Mouse (Mus musculus) adrenal gland, postnatal 10 days (tissue): ENCODE results near the gene Hbs1l. TPM values are rescaled to one million over a fixed set of nuclear protein-coding genes. Genes with fewer than 3 reads are reported as not detected.

ENCODE experiments used
- DNase-seq: peaks from one replicate; pipeline ENCODE4 v3.0.0; 2021; ENCODE audit warnings: mixed read lengths
- long read RNA-seq, 2 experiments: library from polyadenylated mRNA; stranded (forward); transcript quantifications; one replicate each; pipeline ENCODE4 v2.0.0; 2021
- total RNA-seq, 2 experiments: library from RNA; stranded (reverse); gene quantifications; 2 replicates each; pipeline ENCODE4 v1.2.3; 2021

The Hbs1l gene
- total RNA-seq = 10 to 100 TPM; 61.6 to 66.7 TPM
- long read RNA-seq, experiment 1, transcript Hbs1l-209 (18 exons, 2,733 nt) = major isoform, 96 of 120 reads
- long read RNA-seq, experiment 1, transcript Hbs1l-203 (5 exons, 2,625 nt) = minor isoform, 5 of 120 reads
- long read RNA-seq, experiment 1, partial matches to known transcripts = 5 of 120 reads
- long read RNA-seq, experiment 1, other reads (novel, unspliced or antisense) = 12 of 120 reads
- long read RNA-seq, experiment 2, transcript Hbs1l-209 (18 exons, 2,733 nt) = major isoform, 53 of 69 reads
- long read RNA-seq, experiment 2, partial matches to known transcripts = 4 of 69 reads
- long read RNA-seq, experiment 2, other reads (novel, unspliced or antisense) = 8 of 69 reads

- DNase-seq = peak; percentile 94
These were observed at the start of gene Hbs1l for GRCm38 (mm10) chr10:21295759-21296621. Gene Hbs1l, plus strand, starts transcription at chr10:21295979.

DNA sequence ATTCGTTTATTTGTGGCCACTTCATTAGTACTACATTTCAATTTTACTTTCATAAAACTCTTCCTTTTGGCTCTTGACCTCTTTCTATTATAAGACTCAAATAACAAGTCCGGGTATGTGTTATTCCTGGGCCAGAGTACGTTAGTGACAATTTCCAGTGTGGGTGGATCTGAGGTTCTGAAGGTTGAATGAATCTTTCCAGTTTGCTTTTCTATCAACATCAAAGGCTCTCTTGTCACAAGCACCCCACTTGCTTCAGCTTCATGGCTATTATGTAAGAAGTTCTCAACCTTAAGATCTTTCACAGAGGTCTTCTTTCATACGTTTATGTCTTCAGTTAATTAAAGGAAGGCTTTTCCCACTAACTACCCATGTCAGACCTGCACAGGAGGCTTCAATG is 47.2 kb upstream of the Hbs1l start:
- DNase-seq = no peak

GRCm38 (mm10) chr10:21251881-21252534 is 43.8 kb upstream of the Hbs1l start:
- peak; percentile 69 for DNase-seq

DNA sequence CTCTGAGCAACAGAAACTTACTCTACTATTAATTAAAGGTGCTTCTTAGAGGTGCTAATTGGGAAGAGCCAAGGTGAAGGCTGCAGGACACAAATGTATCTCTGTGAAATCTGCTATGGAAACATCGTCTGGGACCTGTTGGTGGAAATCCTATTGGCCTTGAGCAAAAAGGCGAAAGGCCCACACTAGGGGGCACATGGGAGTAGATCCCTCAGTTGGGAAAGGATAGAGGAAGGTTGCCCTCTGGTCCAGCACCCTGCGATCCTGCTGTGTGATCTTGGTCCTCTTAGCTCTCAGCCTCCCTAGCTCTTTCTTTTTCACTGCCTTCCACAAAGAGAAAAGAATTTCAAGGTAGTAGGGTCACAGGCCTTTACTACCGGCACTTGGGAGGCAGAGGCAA is 43.0 kb upstream of the Hbs1l start:
- no peak for DNase-seq

DNA sequence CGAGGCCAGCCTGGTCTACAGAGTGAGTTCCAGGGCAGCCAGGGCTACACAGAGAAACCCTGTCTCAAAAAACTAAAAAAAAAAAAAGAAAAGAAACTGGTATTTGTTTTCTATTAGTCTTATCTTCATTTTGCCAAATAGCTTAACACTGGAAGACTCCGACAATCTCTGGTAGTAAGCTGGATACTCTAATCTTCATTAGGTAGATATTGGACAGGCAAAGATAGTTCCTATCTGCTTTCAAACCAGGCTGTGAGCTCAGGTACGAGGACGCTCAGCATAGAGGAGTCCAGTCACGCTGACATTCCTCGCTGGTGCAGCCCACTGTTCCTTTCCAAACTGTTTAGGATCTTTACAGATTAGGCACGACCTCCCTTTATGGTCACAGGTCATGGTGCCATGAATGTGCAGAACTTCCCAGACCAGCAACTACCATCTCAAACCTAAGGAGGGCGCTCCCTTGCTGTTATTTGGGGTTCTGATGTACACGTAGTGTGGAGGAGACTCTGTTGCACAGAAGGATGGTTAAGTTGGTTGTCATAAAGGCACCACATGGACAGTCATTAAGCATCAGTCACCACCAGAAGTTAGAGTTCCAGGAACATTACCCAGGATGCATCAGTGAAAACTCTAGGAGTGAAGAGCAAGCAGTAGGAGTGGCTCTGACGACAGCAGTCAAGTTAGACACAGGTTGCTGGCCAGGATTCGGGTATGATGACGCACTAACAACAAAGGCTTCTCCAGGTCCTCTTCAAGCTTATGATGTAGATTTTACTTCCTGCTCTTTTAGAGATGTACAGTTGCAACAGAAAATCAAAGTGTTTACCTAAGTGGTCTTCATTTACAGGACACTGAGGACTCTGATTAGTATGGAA is 41.3 kb upstream of the Hbs1l start:
- no peak for DNase-seq

- DNase-seq = no peak
These were observed 38.5 kb upstream of the Hbs1l start for GRCm38 (mm10) chr10:21257244-21257643.

DNA sequence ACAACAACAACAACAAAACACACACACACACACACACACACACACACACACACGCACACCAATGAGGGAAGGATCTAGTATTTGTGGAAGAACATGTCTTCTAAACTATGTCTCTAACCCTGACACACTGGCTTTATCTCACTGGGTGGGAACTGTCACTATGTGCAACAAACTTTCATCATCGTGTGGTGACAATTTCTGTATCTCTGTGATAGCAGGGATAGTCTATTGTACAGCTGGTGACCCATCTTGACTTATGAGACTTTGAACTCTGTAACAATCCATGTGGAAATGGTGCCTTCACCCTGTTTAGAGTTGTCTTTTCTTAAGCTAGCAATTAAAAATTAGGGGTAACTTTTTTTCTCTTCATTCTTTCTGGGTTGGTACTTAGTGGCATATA is 36.1 kb upstream of the Hbs1l start:
- DNase-seq = no peak

- no peak for DNase-seq
These were observed 30.6 kb upstream of the Hbs1l start for GRCm38 (mm10) chr10:21265188-21265587.

GRCm38 (mm10) chr10:21267452-21267851 is 28.3 kb upstream of the Hbs1l start:
- no peak for DNase-seq

DNA sequence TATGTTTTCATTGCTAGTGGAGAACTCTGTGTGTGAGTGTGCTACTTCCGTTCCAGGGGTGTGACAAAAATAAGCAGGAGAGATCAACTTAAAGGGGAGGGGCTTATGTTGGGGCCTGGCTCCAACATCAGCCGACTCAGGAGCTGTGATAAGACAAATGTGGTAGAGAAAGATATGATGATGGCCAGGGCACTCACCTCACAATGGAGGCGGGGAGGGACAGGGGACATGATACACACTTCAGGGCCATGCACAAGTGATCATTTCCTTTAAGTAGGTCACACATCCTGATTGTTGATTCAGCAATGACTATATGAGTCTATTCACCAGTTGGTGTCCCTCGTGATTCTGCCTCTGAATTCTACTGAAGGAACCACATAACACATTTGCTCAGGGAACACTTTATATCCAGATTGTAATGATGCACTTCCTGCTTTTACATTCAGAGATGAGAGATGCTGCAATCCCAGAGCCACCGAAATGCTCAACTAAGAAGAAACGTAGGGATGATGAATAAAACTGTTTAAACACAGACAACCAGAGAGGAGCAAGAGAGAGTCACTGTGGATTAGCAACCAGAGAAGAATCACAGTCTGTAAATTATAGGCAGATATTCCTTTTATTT is 26.9 kb upstream of the Hbs1l start:
- DNase-seq = no peak

- DNase-seq = no peak
These were observed 25.9 kb upstream of the Hbs1l start for GRCm38 (mm10) chr10:21269920-21270319.

- DNase-seq = no peak
These were observed 24.9 kb upstream of the Hbs1l start for GRCm38 (mm10) chr10:21270905-21271304.

GRCm38 (mm10) chr10:21271310-21271709 is 24.5 kb upstream of the Hbs1l start:
- no peak for DNase-seq

- no peak for DNase-seq
These were observed 24.0 kb upstream of the Hbs1l start for GRCm38 (mm10) chr10:21271785-21272184.

GRCm38 (mm10) chr10:21287243-21288127 is 8.3 kb upstream of the Hbs1l start:
- DNase-seq = no peak

DNA sequence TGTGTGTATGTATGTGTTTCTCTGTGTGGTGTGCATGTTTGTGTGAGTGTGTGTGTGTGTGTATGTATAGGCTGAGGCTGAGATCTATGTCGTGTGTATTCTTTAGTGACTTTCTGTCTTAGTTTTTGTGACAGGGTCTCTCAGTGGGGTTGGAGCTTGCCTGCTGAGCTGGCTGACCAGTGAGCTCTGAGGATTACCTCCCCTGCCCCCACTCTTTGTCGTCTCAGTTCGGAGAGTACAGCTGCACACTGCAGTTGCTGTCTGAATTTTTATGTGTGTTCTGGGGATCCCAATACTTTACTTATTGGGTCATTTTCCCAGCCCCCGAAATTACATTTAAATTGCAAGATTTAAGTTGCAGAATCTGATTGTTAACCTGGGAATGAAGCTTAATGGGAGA is 4.6 kb upstream of the Hbs1l start:
- no peak for DNase-seq

DNA sequence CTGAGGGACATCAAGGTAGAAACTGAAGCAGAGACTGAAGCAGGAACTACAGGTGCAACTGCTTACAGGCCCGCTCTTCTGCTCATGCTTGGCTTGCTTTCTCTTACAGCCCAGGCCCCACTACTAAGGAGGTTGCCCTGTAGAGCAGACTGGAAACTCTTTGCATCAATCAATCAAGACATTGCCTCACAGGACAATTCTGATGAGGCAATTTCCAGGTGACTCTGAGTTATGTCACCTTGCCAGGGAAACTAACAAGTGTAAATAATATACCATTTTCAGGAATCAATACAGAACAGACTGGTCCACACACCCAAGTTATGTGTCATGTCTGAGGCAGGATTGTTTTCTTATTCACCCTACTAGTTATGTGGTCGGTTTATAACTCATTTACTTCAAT is 1.6 kb upstream of the Hbs1l start:
- no peak for DNase-seq

DNA sequence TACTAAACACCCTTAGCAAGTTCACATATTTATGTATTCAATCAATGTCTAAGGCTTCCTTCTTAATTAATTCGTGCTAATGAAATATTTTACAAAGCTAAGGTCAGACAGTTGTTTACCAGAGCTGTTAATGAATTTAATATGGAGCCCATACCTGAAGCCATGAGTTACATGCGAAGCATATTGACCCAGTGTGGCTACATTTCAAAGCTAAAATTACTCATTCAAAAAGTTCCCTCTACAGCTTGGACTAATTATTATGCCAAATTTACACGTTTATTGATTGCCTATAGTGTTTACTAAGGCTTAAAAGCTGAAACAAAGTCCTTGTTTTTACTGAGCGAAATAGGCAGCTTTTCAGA is 401 bp upstream of the Hbs1l start:
- no peak for DNase-seq

DNA sequence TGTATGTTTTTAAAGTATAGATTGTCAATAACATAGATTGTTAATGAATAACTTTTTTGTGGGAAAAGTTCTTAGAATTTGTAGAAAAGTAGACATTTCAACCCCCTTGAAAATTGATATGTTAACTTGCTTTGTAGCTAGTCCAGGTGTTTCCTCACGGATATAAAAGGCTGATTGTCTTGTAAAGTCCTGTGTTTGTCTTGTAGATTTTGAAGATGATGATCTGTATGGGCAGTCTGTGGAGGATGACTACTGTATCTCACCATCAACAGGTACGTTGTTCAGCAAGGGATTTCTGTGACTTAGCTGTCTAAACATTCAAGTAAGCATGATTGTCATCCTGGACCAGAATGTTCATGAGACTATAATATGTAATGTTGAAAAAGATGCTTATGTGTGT is 3.2 kb downstream of the Hbs1l start:
- DNase-seq = no peak

DNA sequence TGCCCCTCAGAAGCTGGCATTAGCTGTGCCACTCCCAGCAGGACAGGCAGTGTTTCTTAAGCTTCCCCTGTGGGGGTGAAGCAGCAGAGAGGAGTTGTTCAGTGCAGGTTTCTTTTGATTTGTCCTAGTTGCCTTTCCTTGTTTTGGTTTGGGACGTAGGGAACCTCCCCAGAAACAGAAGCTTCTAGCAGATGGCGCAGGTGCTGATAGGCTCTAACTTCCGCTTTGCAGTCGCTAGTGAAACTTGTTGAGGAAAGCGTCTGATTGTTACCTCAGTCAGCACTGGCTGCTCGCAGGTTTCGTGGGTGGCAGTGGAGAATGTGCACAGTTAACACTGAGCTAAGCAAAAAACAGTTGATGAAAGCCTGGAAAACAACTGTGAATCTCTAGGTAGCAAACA is 6.0 kb downstream of the Hbs1l start:
- DNase-seq = no peak
